Comparison of ENCODE assay signal across 20 mouse cellular contexts in the genomic region with DNA sequence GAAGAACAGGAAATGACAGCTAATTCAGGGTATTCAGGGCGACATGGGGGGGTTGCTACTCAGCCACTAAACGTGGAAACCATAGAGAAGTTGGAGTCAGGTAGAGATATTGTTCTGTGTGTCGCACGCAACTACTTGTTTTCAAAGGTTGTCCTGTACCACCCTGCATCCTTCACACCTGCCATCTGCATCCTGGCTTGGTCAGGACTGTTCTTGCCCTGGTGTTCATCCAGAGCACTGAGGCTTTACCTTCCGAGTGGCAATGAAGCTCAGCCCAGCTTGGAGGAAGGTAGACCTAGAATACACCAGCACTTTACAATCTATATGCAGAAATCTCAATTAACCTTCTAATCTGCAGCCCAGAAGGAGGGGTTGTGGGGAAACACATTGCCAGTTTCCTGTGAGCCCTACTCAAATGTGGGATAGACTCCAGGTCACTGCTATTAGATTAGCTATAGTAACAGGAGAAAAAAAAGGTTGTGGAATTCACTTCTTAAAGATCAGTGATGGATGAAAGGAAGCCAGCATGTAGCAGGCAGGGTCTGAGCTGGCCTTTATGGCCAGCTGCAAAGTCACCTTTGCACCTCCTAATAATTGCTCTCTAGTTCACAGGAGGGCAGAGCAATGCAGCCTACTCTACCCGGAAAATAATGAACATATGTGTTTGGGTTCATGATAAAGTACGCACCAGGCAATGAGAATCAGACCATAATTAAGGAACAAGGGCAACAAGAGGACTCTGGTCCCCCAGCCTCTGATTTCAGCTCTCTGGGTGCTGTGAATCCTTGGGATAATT.
DNase-seq lines count a peak whose midpoint lies in the region; ATAC-seq and TF ChIP-seq lines count a peak whose summit lies in the region.
"Had no signal": no experiment of that assay in that cellular context is flagged by ENCODE, and none has a peak within 500 bp of the region (broad histone marks: within the 10 kb centered on the region; RNA-seq: fewer than 3 reads in every experiment).

No protein-coding gene starts in this region.

- TF ChIP-seq CTCF in hindbrain, postnatal 0 days (IDR thresholded peaks at IDR 0.05; ENCODE audit: low read depth), result no peak
- no peak for TF ChIP-seq CTCF in intestine, postnatal 0 days (IDR thresholded peaks at IDR 0.05; ENCODE audit: low read depth)

- no peak for DNase-seq in hindbrain, embryonic 11.5 days (ENCODE audit: low spot score)
- no peak for DNase-seq in hindbrain, postnatal 0 days (ENCODE audit: low spot score)
- DNase-seq in right cerebral cortex, adult 2 months (ENCODE audit: low spot score in 2 of 2), result no peak
- DNase-seq: adrenal gland, adult 2 months; cerebellum, adult 11 months; cerebellum, postnatal 25 days; forebrain, postnatal 0 days; kidney, adult 11 months; kidney, postnatal 36 days; liver; lung, adult 2 months; thymus, adult 18-20 months had no signal

- H3K27me3 ChIP-seq in hindbrain, embryonic 11.5 days (ENCODE audit: control insufficient read depth, insufficient read depth, low read length), result no peaks in the 10 kb centered on the region
- H3K27me3 ChIP-seq in hindbrain, postnatal 0 days (ENCODE audit: insufficient read depth, low read length), result no peaks in the 10 kb centered on the region
- H3K27me3 ChIP-seq in neural tube, embryonic 14.5 days (ENCODE audit: control insufficient read depth, insufficient read depth, low read length), result no peaks in the 10 kb centered on the region
- H3K27me3 ChIP-seq in neural tube, embryonic 15.5 days (replicated peaks), result no peaks in the 10 kb centered on the region
- H3K27me3 ChIP-seq in intestine, postnatal 0 days (replicated peaks; ENCODE audit: control insufficient read depth, insufficient read depth, low read length), result no peaks in the 10 kb centered on the region
- H3K27me3 ChIP-seq: CH12.LX had no signal

- 81% methylated on average over 7 of the region's 7 CpGs for WGBS in hindbrain, embryonic 11.5 days
- WGBS in hindbrain, postnatal 0 days, result 81% methylated on average over 7 of the region's 7 CpGs
- 82% methylated on average over 7 of the region's 7 CpGs for WGBS in neural tube, embryonic 14.5 days
- 84% methylated on average over 7 of the region's 7 CpGs for WGBS in neural tube, embryonic 15.5 days
- 77% methylated on average over 7 of the region's 7 CpGs for WGBS in intestine, postnatal 0 days

- peaks cover 38% of the 10 kb centered on the region for H3K9me3 ChIP-seq in hindbrain, embryonic 11.5 days (ENCODE audit: control insufficient read depth, low read length)
- peaks cover 43% of the 10 kb centered on the region for H3K9me3 ChIP-seq in hindbrain, postnatal 0 days (ENCODE audit: low read length)
- peaks cover 50% of the 10 kb centered on the region for H3K9me3 ChIP-seq in neural tube, embryonic 14.5 days (ENCODE audit: control insufficient read depth, low read length)
- peaks cover 38% of the 10 kb centered on the region for H3K9me3 ChIP-seq in neural tube, embryonic 15.5 days (replicated peaks)
- H3K9me3 ChIP-seq in intestine, postnatal 0 days (ENCODE audit: control insufficient read depth), result peaks cover 39% of the 10 kb centered on the region

- ATAC-seq in hindbrain, embryonic 11.5 days (ENCODE audit: low FRiP score), result 0 out of 2 replicates have a peak, but pooled peaks have one; percentile 10
- no peak for ATAC-seq in hindbrain, postnatal 0 days
- ATAC-seq in neural tube, embryonic 14.5 days (ENCODE audit: low read depth), result peak; percentile 19
- ATAC-seq in neural tube, embryonic 15.5 days (ENCODE audit: low FRiP score), result no peak
- ATAC-seq in intestine, postnatal 0 days, result peak; percentile 61
- no peak for ATAC-seq in megakaryocyte progenitor cell, adult 5-6 weeks (replicated peaks; ENCODE audit: poor library complexity)
- ATAC-seq: forebrain, postnatal 0 days; midbrain, embryonic 16.5 days had no signal

- H3K27ac ChIP-seq in hindbrain, embryonic 11.5 days (ENCODE audit: low read depth, low read length), result no peak overlapping the region
- H3K27ac ChIP-seq in hindbrain, postnatal 0 days, result no peak overlapping the region
- H3K27ac ChIP-seq in neural tube, embryonic 14.5 days (ENCODE audit: low read depth, low read length), result no peak overlapping the region
- no peak overlapping the region for H3K27ac ChIP-seq in neural tube, embryonic 15.5 days (replicated peaks)
- H3K27ac ChIP-seq in intestine, postnatal 0 days (ENCODE audit: low read depth, low read length), result no peak overlapping the region
- H3K27ac ChIP-seq: embryonic facial prominence, embryonic 10.5 days; macrophage had no signal

- no peaks in the 10 kb centered on the region for H3K4me1 ChIP-seq in hindbrain, embryonic 11.5 days (replicated peaks; ENCODE audit: control insufficient read depth, insufficient read depth, low read length)
- H3K4me1 ChIP-seq in hindbrain, postnatal 0 days (ENCODE audit: insufficient read depth, low read length), result no peaks in the 10 kb centered on the region
- H3K4me1 ChIP-seq in neural tube, embryonic 14.5 days (ENCODE audit: control insufficient read depth, insufficient read depth, low read length), result no peaks in the 10 kb centered on the region
- no peaks in the 10 kb centered on the region for H3K4me1 ChIP-seq in neural tube, embryonic 15.5 days
- no peaks in the 10 kb centered on the region for H3K4me1 ChIP-seq in intestine, postnatal 0 days (replicated peaks; ENCODE audit: control insufficient read depth, insufficient read depth, low read length)
- H3K4me1 ChIP-seq: embryonic facial prominence, embryonic 10.5 days had no signal

- H3K4me3 ChIP-seq in hindbrain, embryonic 11.5 days (ENCODE audit: low read depth, low read length), result no peak overlapping the region
- no peak overlapping the region for H3K4me3 ChIP-seq in hindbrain, postnatal 0 days (ENCODE audit: low read length)
- no peak overlapping the region for H3K4me3 ChIP-seq in neural tube, embryonic 14.5 days (ENCODE audit: low read depth, low read length)
- no peak overlapping the region for H3K4me3 ChIP-seq in neural tube, embryonic 15.5 days (replicated peaks)
- H3K4me3 ChIP-seq in intestine, postnatal 0 days (ENCODE audit: low read depth, low read length), result no peak overlapping the region
- H3K4me3 ChIP-seq: embryonic facial prominence, embryonic 10.5 days had no signal

- H3K4me2 ChIP-seq in hindbrain, embryonic 11.5 days (replicated peaks; ENCODE audit: low read depth, low read length), result no peak overlapping the region
- no peak overlapping the region for H3K4me2 ChIP-seq in hindbrain, postnatal 0 days (ENCODE audit: low read depth, low read length)
- no peak overlapping the region for H3K4me2 ChIP-seq in neural tube, embryonic 14.5 days (ENCODE audit: low read depth, low read length)
- H3K4me2 ChIP-seq in neural tube, embryonic 15.5 days, result no peak overlapping the region
- no peak overlapping the region for H3K4me2 ChIP-seq in intestine, postnatal 0 days (replicated peaks; ENCODE audit: low read depth)

- H3K9ac ChIP-seq in hindbrain, embryonic 11.5 days (ENCODE audit: low read depth, low read length), result no peak overlapping the region
- H3K9ac ChIP-seq in hindbrain, postnatal 0 days (replicated peaks; ENCODE audit: low read length), result no peak overlapping the region
- H3K9ac ChIP-seq in neural tube, embryonic 14.5 days (replicated peaks; ENCODE audit: low read depth, low read length), result no peak overlapping the region
- H3K9ac ChIP-seq in neural tube, embryonic 15.5 days (replicated peaks), result no peak overlapping the region
- no peak overlapping the region for H3K9ac ChIP-seq in intestine, postnatal 0 days (ENCODE audit: low read depth, low read length)
- H3K9ac ChIP-seq: forebrain, postnatal 0 days had no signal

- H3K36me3 ChIP-seq in hindbrain, embryonic 11.5 days (ENCODE audit: control insufficient read depth, insufficient read depth, low read length), result no peaks in the 10 kb centered on the region
- H3K36me3 ChIP-seq in hindbrain, postnatal 0 days (ENCODE audit: insufficient read depth, low read length), result no peaks in the 10 kb centered on the region
- no peaks in the 10 kb centered on the region for H3K36me3 ChIP-seq in neural tube, embryonic 14.5 days (ENCODE audit: control insufficient read depth, insufficient read depth, low read length)
- H3K36me3 ChIP-seq in neural tube, embryonic 15.5 days, result no peaks in the 10 kb centered on the region
- no peaks in the 10 kb centered on the region for H3K36me3 ChIP-seq in intestine, postnatal 0 days (ENCODE audit: control insufficient read depth, insufficient read depth)
- H3K36me3 ChIP-seq: embryonic facial prominence, embryonic 10.5 days had no signal

Comparison
In these comparisons a context has a peak if more than half of its experiments do, and no peak if none do; other contexts are left out.
1. ATAC-seq: peak in hindbrain, embryonic 11.5 days (single experiment), neural tube, embryonic 14.5 days (single experiment) and intestine, postnatal 0 days (single experiment); none in hindbrain, postnatal 0 days (single experiment), neural tube, embryonic 15.5 days (single experiment) and megakaryocyte progenitor cell, adult 5-6 weeks (single experiment).